Mouse (Mus musculus): ENCODE data around the gene Ift27.

The Ift27 gene

DNA sequence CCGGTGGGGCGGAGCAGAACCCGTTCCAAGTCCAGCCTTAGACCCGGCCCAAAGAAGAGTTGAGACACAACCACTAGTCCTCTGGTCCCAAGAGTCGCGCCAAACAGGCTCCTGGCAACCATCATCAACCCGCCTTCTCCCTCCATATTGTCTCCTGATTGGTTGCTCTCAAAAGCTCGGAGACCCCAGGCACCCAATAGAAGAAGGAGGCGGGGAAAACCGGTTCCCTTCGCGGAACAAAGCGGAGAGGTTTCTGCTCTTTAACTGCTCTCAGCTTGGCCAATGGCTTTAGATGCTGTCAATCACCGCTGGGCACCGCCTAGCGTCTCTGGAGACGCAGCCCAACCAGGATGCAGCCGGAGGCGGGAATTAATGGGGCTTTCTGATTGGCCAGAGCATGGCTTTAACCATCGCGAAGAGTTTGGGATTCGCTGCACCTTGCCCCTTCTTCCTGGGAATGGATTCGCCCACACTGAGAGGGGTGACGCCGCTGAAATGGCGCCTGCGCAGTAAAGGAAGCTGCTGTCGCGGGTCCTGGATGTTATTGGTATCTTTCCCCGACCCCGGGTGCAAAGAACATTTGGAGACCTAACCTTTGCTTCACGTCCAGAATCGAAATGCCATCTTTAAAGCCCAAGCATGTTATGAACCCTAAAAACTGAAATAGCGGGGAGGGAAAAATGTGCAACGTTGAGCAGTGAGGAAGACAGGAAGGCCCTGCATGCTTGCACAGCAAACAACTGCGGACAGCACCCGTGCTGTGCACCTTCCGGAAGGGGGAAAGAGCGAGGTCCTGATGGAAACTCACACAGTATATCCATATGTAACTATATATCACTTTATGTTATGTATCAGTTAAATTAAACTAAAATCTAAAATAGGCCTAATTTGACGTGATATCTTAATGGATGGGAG is at the start of gene Ift27:
TSS of gene Ift27 (minus strand) at position 136 of the 915 bp plus-strand sequence.
- in situ Hi-C loops (cut with MboI) = no loop called here

DNA sequence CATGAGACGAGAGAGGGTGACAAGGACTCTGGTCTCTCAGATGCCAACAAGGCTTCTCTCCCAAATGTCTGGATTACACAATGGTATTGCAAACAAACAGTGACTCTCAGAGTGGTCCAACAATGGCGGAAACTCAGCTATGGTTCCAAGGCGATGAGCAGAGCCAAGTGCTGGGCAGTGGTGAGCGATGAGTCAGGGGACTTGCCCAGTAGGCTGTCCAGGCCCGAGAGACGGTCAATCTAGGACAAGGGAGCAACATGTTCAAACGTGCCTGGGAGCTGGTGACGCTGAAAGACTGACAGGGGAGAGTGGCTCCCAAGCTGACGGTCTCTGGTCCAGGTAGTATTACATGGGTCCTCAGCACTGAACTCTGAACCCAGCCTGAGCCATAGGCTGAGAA is 41.4 kb upstream of the Ift27 start:
- in situ Hi-C loops (cut with MboI) = no loop called here

DNA sequence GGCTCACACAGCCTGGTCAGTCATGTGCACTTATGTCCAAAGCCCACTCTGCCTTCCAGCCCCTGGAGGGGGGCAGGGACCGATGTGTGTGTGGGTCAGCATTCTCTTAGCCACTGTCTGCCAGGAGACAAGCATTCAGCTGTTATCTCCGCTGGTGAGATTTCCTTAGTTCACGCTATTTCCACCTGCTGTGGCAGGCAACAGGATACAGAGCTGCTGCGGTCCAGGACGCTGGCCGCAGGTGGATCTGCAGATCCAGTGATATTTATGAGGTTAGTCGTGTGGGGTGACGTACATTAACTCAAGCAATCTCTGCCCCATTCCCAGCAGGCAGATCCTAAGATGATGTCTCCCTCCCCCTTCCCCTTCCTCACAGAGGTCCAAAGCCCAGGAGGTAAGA is 37.5 kb upstream of the Ift27 start:
- in situ Hi-C loops (cut with MboI) = no loop called here

DNA sequence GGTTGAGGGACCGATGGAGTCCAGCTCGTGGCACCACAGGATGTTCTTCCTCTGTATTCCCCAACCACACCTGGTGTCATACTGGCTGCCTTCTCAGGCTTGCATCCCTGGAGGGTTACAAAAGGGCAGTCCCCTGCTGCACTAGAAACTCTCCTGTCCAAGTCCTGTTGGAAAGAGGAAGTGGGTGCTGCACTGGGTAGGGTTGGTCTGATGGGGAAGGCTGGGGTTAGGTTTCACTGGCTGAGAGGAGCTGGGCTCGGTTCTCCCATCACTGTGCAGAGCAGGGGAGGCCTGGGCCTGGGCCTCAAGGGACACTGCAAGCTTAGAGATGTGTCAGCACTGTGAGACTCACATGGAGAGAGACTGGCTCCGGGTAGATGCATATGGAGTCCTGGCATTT is 36.3 kb upstream of the Ift27 start:
- in situ Hi-C loops (cut with MboI) = no loop called here

DNA sequence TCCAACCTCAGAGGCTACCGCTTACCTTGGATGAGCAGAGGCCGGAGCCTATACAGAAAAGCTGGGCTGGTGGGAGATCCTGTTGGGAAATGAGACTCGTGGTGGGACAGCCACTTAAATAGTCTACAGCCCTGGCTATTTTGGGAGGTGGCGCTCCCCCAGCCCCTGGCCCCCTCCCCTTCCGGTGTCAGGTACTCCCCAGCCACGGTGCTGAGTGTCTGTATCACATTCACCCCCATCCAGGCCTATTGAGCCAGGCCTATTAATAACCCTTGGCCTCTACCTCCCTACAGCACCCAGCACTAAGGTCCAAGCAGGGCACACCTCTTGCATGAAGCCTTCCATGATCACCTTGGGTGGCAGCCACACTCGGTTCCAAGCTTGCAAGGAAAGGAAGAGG is 32.4 kb upstream of the Ift27 start, which contains the start of gene Pvalb:
TSS of gene Pvalb (minus strand) at position 89 of the 400 bp plus-strand sequence.
- in situ Hi-C loops (cut with MboI) = no loop called here

DNA sequence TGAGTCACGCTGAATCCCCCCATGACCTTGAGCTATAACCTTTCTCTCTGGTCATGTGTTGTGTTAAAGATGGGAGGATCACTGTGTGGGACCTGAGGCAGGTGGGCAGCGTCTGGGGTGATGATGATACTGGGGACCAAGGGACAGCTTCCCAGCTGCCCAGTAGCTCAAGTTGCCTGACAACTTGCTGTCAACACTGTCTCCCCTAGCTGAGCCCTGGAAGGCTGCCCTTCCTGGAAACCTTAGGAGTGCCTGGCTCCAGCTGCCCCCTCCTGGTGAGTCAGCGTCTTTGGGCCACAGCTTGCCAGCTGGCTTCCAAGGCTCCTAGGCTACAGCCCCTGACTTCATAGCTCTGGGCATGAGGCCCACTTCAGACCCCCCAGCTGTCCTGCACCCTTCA is 31.3 kb upstream of the Ift27 start:
- in situ Hi-C loops (cut with MboI) = no loop called here

DNA sequence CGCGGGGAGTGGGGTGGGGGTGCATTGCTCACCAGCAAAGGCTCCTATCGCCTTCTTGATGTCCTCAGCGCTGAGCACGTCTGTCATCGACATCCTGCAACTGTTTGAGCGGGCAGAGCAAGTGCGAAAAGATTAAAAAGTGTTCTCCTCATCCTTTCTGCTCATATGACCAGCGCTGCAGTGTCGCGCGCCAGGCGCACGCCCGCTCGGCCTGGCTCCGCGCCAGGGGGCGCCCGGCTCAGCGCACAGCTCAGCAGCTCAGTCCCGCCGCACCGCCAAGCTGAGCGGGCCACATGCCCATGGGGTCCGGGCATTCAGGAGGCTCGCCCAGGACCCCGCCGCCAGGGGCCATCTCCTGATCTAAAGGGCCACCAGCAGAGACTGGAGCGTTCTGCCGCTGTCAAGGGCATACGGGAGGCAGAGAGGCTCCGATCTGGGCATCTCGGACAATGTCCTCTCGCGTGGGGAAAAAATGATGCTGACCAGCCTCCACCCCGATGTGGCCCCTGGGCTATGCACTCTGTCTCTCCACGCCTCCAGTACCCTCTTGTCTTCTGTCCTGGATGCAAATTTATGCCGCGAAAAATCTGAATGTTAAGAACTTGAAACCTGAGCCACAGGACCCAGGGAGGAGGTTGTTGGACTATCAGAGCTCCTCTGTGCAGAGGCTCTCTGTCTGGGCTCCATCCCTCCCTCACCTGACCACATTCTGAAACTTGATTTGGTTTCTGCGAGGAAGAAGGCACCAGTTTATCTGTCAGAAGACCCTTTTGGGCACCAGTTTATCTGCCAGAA is 30.3 kb upstream of the Ift27 start:
- in situ Hi-C loops (cut with MboI) = no loop called here

DNA sequence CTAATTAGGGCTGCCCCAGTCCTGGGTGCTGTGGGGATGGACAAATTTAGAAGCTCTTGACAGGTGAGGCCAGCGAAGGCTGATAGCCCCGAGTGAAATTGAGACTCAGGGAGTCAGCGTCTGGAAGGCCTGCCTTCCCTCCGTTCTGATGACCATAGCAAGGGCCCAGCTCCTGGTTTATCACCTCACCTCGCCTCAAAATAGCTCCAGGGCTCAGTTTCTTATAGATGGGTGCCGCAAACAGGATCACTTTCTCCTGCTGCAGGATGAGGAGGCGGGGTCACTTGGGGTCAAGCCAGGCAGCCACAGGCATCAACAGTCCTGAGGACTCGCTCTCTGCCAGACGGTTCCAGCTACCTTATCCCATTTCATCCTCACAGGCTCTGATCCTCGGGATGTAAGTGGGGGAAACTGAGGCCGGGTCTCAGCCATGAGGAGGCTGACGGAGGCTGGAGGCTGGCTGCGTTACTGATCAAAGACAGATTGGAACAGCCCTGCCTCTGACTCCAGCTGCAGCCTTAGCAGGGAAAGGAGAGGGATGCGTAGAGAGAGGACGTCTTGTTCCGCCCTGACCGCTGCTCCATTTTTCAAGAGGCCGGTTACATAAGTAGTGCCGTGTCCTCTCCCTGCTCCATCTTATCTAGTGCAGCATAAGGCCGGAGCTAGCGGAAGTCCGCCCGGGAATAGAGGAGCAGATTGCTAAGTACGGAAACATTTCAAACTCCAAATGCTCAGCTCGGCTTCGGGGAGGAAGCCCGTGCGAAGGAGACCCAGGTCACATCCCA is 21.4 kb upstream of the Ift27 start:
- in situ Hi-C loops (cut with MboI) = loop anchor here (25.0 kb wide), 1 partner anchor 167 kb away; no protein-coding TSS in a partner anchor

DNA sequence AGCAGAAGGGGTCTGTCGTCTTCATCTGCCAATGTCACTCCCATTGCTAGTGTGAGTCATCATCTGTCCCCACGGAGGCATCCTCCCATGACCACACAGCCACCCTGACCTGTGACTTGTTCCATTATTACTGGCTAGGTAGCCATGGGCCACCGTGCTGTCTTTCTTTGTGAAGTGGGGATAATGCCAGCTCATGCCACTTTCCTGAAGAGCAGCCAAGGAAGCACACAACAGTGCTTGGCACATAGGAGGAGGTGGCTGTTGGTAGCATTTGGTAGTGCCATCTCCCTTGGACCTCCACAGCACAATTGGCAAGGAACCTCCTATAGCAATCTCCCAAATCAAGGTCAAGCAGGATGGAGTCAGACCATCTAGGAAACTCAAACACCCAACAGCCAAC is 20.4 kb upstream of the Ift27 start:
- in situ Hi-C loops (cut with MboI) = loop anchor here (25.0 kb wide), 1 partner anchor 168 kb away; no protein-coding TSS in a partner anchor

DNA sequence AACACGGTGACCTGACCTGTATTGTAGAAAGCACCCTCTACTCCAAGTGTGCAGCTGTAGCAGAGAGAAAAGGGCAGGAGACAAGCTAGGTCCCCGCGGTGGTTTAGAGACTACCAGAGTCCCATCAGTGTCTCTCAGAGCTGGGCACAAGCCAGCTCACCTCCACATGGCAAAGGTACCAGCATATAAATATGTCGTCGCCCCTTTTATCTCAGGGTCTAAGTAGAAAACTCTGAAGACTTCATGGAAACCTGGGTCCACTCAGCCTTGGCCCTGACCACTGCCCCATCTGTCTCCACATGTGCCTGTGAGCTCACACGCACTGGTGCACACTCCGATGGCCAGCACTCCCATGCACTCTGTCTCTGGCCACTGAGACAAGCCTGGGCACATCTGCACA is 15.7 kb upstream of the Ift27 start:
- in situ Hi-C loops (cut with MboI) = loop anchor here (25.0 kb wide), 1 partner anchor 173 kb away; no protein-coding TSS in a partner anchor

DNA sequence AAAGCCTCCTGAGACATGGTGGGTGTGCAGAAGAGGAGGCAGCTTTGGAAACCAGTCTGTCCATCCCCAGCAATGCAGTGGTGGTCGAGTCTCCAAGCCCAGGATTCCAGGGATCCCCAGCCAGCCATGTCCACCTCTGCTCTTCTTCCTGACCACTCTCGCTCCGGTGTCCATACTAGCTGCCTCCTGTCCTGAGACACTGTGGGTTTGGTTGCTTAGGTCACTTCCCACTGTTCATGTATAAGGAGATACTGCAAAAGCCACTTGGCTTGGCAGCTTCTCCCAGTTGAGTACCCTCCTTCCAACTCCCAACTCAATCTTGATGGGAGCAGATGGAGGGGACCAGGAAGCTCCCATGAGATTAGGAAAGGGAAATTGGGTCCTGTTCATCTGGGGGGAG is 14.6 kb upstream of the Ift27 start:
- in situ Hi-C loops (cut with MboI) = loop anchor here (25.0 kb wide), 1 partner anchor 174 kb away; no protein-coding TSS in a partner anchor

DNA sequence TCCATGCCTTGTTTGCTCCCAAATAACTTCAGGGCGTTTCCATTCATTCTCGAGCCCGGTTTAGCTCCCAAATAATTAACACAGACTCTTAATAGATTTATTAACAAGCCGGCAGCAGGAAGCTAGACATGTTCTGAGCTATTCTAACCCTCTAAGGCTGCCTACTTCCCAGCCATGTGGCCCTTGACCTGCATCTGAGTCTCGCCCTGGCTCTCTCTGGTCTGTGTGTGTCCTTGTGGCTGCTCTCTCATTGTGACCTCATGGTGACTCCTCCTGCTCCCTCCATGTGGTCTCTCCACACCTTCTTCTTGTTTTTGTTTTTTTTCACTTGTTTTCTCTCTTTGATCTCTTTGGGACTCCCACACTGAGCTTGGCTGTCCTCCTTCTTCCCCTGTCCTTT is 13.0 kb upstream of the Ift27 start:
- in situ Hi-C loops (cut with MboI) = loop anchor here (25.0 kb wide), 1 partner anchor 175 kb away; no protein-coding TSS in a partner anchor

DNA sequence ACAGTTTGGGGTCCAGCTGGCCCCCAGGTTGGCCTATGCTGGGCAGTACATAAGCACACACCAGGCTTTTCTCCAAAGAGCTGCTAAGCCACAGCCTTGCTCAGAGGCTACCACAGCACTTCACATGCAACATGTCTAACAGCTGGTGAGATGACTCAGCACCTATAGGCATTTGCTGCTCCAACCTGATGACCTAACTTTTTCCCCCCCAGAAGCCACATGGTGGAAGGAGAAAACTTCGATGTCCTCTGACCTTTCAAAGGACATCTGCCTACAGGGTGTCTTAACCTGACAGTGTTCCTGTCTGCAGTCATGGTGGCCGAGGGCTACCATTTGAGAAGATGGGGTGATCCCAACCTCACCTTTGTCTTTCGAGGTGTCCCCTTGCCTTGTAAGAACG is 11.7 kb upstream of the Ift27 start:
- in situ Hi-C loops (cut with MboI) = loop anchor here (25.0 kb wide), 1 partner anchor 177 kb away; no protein-coding TSS in a partner anchor

DNA sequence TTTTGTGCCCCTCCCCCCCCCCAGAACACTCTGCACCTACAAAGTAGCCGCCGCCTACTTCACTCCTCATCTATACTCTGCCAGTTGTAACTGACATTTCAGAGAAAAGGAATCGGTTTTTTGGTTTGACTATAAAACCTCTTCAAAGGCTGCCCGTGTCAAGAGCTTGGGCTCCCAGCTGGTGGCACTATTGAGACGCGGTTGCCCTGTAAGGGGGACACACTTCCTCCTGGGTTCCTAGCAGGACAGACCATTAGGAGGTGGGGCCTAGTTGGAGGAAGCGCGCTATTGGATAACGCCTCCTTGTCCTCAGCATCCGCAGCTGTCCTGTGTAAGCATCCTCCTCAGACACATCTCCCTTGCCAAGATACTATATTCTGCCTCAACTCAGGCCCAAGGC is 10.9 kb upstream of the Ift27 start:
- in situ Hi-C loops (cut with MboI) = loop anchor here (25.0 kb wide), 1 partner anchor 177 kb away; no protein-coding TSS in a partner anchor

DNA sequence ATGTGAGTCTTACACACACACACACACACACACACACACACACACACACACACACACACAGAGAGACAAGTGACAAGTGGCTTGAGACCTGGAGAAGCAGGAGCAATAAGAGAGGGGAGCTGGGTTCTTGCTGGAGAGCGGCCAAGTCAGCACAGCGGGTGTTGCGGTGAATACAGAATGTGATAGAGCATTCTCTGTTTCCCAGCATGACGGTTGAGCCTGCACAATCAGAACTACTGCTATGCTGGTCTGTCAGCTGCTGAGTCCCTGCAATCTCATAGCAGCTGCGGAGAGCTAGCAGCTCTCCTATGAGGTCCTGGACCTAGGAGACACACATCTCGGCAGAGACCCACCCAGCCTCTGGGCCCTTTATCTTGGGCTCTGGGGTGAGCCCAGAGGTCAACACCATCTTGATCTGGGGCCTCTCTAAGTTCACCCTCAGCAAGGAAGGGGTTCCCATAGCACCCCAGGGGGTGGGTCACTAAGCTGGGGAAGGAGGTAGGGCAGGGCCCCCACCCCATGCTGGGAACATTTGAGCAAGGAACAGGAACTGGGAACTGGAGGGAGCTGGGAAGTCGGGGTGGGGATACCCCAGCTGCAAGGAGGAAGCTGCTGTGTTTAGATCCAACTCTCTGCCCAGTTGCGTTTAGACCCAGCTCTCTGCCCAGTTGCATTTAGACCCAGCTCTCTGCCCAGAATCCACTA is 7.9 kb upstream of the Ift27 start:
- in situ Hi-C loops (cut with MboI) = loop anchor here (25.0 kb wide), 1 partner anchor 180 kb away; no protein-coding TSS in a partner anchor

DNA sequence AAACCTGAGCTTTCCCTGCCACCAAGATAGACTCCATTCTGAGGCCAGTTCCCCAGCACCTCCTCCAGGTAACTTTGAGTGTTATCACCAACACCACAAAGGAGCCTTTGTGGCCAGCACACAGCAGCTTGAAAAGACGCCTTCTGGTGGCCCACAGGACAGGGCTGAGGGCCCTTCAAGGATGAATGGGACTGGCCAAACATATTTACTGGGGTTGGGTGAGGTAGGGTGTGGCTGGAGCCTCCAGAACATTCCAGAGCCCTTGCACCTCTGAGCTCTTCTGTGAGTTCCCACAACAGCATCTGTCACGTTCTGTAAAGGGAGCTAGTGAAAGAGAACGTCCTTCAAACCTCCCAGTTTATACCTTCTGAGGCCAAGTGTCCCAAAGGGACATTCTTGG is 5.9 kb upstream of the Ift27 start:
- in situ Hi-C loops (cut with MboI) = loop anchor here (25.0 kb wide), 1 partner anchor 183 kb away; no protein-coding TSS in a partner anchor

DNA sequence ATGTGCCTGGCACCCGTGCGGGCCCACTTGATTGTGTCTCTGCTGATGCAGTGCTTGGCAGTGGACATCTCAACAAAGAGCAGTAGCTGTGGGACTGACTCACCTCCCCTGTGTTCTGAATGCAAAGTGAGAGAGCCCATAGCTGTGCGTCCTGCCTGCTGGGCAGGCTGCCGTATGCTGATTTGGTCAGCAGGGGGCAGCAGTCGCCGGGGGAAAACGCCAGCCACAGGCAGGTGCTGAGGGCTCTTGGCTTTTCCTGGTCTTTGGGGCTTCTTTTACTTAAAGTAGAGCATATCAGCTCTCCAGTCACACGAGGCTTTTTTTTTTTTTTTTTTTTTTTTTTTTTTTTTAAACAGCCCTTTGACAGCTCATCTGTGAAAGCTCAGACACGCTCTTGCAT is 4.5 kb upstream of the Ift27 start:
- in situ Hi-C loops (cut with MboI) = loop anchor here (25.0 kb wide), 1 partner anchor 184 kb away; no protein-coding TSS in a partner anchor

DNA sequence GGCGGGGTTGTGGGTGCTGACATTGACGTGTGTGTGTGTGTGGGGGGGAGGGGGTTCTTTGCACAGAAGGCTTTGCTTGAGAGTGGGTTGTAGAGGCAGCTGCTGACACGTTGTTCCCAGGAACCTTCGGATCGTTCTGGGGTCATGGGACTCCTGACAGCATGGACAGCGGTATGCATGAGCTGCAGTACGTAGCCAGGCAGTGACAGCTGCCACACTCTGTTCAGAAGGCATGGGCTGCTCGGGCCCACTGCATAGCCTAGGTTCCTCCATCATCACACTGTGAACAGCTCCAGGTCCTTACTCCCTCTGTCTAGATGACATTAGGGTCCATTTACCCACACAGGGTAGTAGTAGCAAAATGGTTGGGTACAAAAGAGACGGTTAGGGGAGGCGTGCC is 3.4 kb upstream of the Ift27 start:
- in situ Hi-C loops (cut with MboI) = loop anchor here (25.0 kb wide), 1 partner anchor 185 kb away; no protein-coding TSS in a partner anchor

DNA sequence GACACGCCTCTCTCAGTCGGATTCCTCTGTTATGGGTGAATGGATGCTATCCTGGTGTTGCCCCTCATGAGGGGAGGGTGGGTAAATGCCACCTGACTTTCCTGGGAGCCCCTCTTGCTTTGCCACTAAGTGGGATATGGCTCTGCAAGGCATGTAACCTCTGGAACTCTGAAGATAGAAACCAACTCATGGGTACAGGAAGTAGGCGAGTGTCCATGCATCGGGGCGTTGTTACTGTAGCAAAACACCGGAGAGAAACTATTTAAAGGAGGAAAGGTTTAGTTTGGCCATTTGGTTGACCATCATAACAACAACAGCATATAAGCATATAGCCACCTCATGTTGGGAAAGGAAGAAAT is 959 bp upstream of the Ift27 start:
- in situ Hi-C loops (cut with MboI) = loop anchor here (25.0 kb wide), 1 partner anchor 187 kb away; no protein-coding TSS in a partner anchor

Measured in mature B cell (primary cell).